Mouse (Mus musculus) kidney, adult 2 months (tissue): ENCODE measurements around the gene Ankrd11.

Experiments
- CTCF ChIP-seq: fragments of 200-500 bp; conservative IDR thresholded peaks from 2 replicates; pipeline ENCODE4 v1.5.1; 2011; ENCODE audit warnings: low read depth, mild to moderate bottlenecking, control low read depth, low read length, moderate library complexity, mixed read lengths; ENCODE audit not compliant: insufficient read depth, insufficient read length
- POLR2A ChIP-seq: fragments of 200-500 bp; IDR thresholded peaks from one replicate; pipeline ENCODE4 v1.6.1; 2011; ENCODE audit warnings: low read depth, low read length, control low read depth

DNA sequence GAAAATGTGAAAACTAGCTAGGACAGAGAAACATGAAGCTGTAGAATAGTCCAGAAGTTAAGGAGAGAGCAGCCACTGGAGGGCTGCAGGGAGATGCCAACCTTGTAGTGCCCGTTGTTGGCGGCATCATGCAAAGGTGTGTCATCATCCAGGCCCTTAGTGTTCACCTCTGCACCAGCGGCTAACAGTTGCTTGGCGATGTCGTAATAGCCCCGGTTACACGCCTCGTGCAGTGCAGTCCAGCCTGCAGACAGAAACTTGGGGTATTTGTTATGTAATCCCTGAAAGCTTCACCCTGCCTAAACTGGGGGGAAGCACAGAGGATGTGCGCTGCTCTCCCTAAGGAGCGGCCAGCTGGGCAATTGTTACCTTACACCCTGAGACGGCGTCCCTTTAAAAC, 143.6 kb downstream of the Ankrd11 start:
- TF ChIP-seq CTCF = no peak; the same call in 1 of the 2 replicates
- TF ChIP-seq POLR2A = no peak
